Mouse (Mus musculus): ENCODE data around the gene Gm49393. TPM values are rescaled to one million over a fixed set of nuclear protein-coding genes. Genes with fewer than 3 reads are reported as not detected.

Gm49393 gene
- polyA plus RNA-seq, 1 experiment from 2014 or later = not detected

Other genes starting within 250 kb of the Gm49393 start
- not detected in 2 replicates for gene BC051665, start 149.2 kb downstream of the Gm49393 start, polyA plus RNA-seq (2016; fragmentation: Nextera tagmentation; extraction: Ambion mirVana)
- not detected in 2 replicates for gene Ctsll3, start 132.7 kb downstream of the Gm49393 start, polyA plus RNA-seq (2016; fragmentation: Nextera tagmentation; extraction: Ambion mirVana)
- gene 4930486L24Rik, start 71.1 kb downstream of the Gm49393 start, polyA plus RNA-seq (2016; fragmentation: Nextera tagmentation; extraction: Ambion mirVana) = 0.20 TPM in 1 of 2 replicates, not detected in the other
- gene Gm49392, start 38.7 kb downstream of the Gm49393 start, polyA plus RNA-seq (2016; fragmentation: Nextera tagmentation; extraction: Ambion mirVana) = 0.45 and 0.68 TPM in 2 replicates
- 5.3 and 7.0 TPM in 2 replicates for gene Ctla2b, start 38.1 kb downstream of the Gm49393 start, polyA plus RNA-seq (2016; fragmentation: Nextera tagmentation; extraction: Ambion mirVana)
- gene Tpbpb, start 30.7 kb downstream of the Gm49393 start, polyA plus RNA-seq (2016; fragmentation: Nextera tagmentation; extraction: Ambion mirVana) = not detected in 2 replicates
- 2.2 and 4.6 TPM in 2 replicates for gene Gm49391, start 981 bp upstream of the Gm49393 start, polyA plus RNA-seq (2016; fragmentation: Nextera tagmentation; extraction: Ambion mirVana)
- 74.9 and 87.4 TPM in 2 replicates for gene Ctla2a, start 1.0 kb upstream of the Gm49393 start, polyA plus RNA-seq (2016; fragmentation: Nextera tagmentation; extraction: Ambion mirVana)
- not detected in 2 replicates for gene Tpbpa, start 6.4 kb upstream of the Gm49393 start, polyA plus RNA-seq (2016; fragmentation: Nextera tagmentation; extraction: Ambion mirVana)
- 0.26 and 0.40 TPM in 2 replicates for gene Ctsj, start 70.4 kb upstream of the Gm49393 start, polyA plus RNA-seq (2016; fragmentation: Nextera tagmentation; extraction: Ambion mirVana)
- gene Ctsq, start 105.0 kb upstream of the Gm49393 start, polyA plus RNA-seq (2016; fragmentation: Nextera tagmentation; extraction: Ambion mirVana) = not detected in 2 replicates
- not detected in 2 replicates for gene Ctsr, start 228.7 kb upstream of the Gm49393 start, polyA plus RNA-seq (2016; fragmentation: Nextera tagmentation; extraction: Ambion mirVana)

All from heart, embryonic 12.5 days (tissue).